Mouse (Mus musculus) ZHBTc4 (cell line): Measurements from ENCODE around the gene Idua.
A peak's percentile ranks its signal among the peaks of the same experiment; 100 is the strongest.

Experiments
- DNase-seq: peaks from one replicate; pipeline ENCODE4 v3.0.0-alpha.2; 2011; ENCODE audit warnings: low read depth, low spot score

Gene Idua

GRCm38 (mm10) chr5:108680871-108681270 is 20.7 kb downstream of the Idua start:
- DNase-seq: no peak

GRCm38 (mm10) chr5:108689091-108689490 is 29.0 kb downstream of the Idua start:
- no peak for DNase-seq

DNA sequence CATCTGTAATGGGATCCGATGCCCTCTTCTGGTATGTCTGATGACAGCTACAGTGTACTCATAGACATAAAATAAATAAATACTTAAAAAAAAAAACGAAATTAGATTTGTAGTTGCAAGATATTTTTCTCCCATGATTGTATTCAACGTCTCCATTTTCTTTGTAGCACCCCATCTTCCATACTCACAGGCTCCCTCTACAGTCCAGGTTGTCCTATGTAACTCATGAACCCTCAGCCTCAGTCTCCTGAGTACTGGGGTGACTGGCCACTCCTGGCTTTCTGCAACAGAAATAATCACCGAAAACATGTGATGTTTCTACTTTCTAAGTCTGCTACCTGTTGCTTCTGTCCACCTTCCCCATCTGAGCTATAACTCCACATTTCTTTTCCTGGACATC is 31.0 kb downstream of the Idua start:
- DNase-seq: no peak

DNA sequence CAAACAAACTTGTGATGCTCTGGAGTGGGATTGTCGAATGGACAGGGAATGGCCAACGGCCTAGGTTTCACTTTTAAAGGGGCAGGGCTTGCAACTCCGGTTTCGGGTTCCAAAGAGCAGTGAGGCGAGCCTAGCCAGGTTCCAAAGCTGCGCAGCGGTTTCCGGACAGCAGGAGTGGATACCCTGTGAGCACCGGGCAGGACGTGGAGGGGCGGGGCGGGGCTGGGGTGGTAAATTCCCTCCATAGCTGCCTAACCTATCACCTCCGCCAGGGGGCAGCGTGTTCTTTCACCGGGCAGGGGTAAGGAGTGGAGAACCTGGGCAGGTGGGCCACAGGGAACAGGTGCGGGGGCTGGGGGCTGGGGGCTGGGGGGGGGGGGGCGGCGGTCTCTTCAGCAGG is 32.1 kb downstream of the Idua start, which contains the start of gene Fgfrl1:
Gene Fgfrl1, plus strand, starts transcription at position 112 of the 400 bp plus-strand sequence.
- DNase-seq: peak; percentile 81

- peak; percentile 97 for DNase-seq
Observed at GRCm38 (mm10) chr5:108693872-108694288, 33.7 kb downstream of the Idua start.

DNA sequence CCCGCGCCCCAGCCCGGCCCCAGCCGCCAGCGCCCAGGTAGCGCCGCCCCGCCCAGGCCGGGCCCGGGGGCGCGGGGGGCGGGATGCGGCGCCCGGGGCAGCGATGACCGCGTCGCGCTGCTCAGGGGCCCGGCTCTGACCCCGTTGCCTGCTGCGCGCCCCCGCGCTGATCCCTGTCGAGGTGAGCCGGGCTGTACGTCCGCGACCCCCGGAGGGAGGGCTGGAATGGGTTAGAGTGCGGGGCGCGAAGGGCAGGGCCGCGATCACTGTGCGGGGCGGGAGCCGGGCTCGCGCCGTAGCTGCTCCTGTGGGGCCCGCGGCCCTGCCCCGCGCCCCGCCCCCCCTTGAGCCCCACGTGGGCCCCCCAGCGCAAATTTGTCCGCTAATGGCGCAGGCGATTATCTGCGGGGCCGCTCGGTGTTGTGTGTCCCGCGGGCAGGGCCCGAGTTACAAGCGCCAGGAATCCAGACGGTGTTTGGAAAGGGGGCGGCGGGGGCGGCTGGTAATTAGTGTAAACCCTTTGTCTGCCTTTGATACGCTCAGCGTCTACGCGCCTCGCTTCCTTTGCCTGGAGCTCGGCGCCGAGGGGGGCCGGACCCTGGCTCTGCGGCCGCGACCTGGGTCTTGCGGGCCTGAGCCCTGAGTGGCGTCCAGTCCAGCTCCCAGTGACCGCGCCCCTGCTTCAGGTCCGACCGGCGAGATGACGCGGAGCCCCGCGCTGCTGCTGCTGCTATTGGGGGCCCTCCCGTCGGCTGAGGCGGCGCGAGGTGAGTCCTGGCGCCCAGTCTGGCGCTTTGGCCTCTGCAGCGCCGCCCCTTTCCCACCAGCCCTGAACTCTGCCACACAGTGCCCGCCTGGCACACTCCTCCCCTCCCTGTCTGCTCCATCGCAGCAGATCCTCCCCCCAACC is 34.5 kb downstream of the Idua start:
- peak; percentile 60 for DNase-seq

GRCm38 (mm10) chr5:108695861-108696260 is 35.7 kb downstream of the Idua start:
- no peak for DNase-seq

- no peak for DNase-seq
Observed at GRCm38 (mm10) chr5:108696542-108696941, 36.4 kb downstream of the Idua start.

- DNase-seq: no peak
Observed at GRCm38 (mm10) chr5:108697341-108697753, 37.2 kb downstream of the Idua start.

DNA sequence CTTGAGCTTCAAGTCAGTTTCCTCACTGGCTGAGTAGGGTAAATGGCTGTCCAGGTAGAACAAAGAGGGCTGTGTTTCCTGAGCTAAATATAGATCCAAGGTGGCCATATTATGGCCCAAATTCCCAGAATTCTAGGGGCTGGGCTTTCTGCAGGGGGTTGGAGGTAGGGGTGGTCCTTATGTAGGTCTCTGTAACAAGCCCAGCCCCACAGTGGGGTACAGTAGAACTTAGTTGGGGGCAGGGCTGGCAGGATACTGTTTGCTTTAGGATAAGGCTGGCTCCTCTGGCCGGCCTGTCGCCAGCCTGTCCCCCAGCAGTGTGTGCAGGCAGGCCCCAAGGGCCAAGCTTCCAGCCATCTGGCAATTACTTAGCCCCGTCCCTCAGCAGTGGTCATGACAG is 40.2 kb downstream of the Idua start:
- DNase-seq: no peak

GRCm38 (mm10) chr5:108701341-108702021 is 41.4 kb downstream of the Idua start:
- no peak for DNase-seq

DNA sequence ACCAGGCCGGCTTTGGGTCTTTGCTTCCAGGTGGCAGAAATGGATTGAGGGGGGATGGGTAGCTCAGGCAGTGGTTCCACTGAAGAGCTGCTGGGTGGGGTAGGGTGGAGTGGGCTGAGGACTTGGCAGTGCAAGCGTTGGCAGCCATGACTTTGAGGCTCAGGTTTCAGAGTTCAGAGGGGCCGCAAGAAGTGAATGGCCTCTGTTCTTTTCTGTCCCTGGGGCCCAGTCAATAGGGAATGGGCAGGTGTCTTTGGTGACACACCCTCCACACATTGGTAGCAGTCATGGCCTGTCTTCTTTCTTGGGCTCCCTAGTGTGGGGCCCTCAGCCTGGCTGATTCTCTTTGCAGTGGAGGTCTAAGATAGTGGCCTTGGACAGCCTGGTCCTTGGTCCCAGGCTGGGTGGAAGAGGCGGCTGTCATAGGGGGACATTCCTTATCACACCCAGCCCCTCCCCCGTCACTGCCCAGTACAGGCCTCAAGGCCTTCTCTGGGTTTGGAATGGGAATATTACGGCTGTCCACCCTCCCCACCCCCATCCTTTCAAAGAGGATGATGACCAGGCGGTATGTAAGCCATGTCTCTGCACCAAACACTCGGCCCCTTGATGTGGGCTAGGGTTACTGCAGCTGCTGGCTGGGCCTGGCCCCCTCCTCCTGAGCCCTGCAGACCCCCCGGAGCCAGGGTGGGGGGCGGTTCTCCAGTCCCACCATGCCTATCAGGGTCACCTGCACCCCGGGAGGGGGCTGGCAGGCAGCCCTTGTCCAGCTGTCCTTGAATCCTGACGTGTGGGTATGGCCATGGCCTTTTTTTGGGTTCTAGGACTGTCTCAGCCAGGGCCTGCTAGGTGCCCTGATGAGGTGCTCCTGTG is 43.9 kb downstream of the Idua start:
- DNase-seq: no peak

DNA sequence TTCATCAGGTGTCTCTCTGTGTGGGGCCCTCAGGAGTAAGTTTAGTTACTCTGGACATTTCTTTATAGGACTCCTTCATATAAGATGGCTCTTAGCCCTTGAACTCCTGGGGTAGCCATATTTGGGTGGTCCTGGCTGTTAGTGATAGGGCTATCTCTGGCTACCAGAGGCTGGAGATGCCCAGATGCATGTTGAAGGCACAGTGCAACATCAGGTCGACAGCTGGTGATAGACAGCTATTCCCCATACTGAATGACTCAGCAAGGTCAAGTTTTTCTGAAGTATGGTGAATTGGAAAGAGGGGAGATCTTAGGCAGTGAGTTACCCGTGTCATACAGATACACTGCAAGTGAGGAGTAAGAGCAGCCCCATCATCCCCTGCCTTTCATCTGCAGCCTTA is 47.6 kb downstream of the Idua start:
- no peak for DNase-seq

DNA sequence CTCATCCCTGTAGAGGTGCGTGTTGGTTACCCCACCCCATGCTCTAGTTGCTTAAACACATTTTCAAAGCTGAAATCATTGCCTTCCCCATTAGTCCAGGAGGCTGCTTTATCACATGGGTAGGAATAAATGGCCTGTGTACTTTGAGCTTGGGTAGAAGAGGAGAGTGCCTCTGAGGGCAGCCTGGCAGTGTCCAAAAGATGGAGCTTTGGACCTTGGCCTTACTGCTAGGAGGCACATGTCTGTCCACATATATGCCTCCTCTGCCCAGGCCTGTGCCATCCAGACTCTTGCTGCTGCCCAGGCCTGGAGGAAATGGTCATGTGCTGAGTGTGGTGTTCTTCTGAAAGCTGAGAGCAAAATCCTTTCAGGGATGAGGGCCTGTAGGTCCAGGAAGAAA is 48.3 kb downstream of the Idua start:
- DNase-seq: no peak

DNA sequence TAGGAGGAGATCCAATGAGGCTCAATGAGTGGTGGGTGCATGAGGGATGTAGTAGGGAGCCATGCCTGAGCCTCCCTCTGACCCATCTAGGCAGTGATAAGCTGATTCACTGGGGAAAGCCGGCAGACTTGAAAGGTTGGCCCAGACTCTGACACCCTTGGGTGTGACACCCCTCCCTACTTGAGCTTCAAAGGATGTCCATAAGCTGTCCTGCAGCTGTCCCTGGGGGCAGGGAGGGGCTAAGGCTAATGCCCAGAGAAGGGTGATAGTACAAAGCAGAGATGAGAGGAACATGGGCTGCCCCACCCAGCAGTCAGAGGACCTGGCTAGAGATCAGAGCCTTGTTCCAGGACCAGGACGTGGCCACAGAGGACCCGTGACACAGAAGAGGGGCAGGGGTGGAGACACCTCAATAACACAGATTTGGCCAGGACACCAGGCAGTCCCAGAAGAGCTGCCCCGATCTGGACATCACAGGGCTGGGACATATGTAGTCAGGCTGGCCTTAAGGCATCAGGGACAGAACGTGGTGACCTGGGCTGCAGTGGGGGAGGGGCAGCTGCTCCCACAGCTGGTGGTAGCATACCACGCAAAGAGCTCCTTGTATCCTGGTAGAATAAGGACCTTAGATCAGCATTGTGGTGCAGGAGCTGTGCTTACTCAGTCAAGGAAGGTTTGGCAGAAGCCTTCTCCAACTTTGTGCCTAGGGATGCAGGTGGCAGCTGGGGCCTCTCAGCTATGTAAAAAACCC is 49.0 kb downstream of the Idua start:
- DNase-seq: no peak

GRCm38 (mm10) chr5:108711968-108712367 is 51.8 kb downstream of the Idua start:
- no peak for DNase-seq

DNA sequence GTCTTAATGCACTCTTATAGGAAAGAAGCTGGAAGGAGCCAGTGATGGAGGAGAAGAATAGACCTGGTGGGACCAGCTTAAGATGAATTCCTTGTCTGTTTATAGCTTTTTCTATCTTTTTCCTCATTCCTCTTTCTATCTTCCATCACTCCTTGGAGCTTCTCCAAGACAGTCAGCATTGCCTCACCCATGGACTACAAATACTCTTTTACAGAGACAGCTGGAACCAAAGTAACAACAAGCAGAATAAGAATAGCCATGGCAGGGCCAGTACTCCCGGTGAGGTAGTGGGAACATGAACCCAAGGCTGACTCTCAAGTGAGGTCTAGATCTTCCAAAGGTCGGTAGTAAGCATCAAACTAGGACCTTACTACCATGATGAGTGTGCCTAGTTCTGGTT is 53.0 kb downstream of the Idua start:
- DNase-seq: no peak

DNA sequence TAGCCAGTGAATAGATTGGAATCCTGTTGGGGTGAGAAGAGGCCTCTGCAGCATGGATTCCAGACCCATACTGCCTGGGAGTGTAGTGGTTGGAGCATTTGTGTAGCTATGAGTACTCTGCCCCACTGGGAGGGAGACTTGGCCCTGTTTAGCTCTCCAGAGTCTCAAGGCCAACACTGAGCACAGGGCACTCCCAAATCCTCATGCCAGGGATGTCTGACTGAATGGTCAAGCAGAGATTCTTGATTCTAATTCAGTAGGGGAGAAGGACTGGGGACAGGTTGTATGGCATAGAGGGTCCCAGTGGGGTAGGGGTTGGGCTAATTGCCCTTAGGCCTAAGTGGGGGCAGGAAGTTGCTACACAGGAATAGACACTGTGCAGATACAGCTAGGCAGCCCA is 53.6 kb downstream of the Idua start:
- no peak for DNase-seq

GRCm38 (mm10) chr5:108714149-108714548 is 54.0 kb downstream of the Idua start:
- DNase-seq: no peak

DNA sequence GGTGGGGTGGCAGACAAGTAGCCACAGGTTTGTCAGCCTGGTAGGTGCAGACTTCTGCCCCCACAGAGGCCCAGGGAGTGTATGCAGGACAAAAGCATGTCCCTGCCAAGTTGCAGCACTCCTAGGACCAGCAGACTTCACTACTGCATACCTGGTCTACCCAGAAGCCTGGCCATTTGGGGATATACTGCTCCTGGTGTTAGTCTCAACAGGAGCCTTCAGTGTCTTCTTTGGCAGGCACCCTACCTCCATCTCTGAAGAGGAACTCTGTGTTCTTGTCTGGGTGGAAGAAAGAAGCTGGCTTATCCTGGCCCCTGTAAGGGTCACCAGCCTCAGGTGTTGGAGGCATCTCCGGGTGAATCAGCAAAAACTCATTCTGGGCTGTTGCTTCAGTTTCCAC is 55.8 kb downstream of the Idua start:
- no peak for DNase-seq

- DNase-seq: no peak
Observed at GRCm38 (mm10) chr5:108718051-108718450, 57.9 kb downstream of the Idua start.
